Mouse (Mus musculus) Patski (cell line): ENCODE data around the gene Olfr555. TPM values are rescaled to one million over a fixed set of nuclear protein-coding genes. Genes with fewer than 3 reads are reported as not detected.

ENCODE experiments used
- ATAC-seq: fragments of 100-300 bp; one replicate; pipeline ENCODE4 v1.8.0; 2021
- CTCF ChIA-PET: fragments of 350-600 bp; sonication (Branson Sonifier 250); formaldehyde crosslinking; loops from one replicate; lab custom pipeline; 2022; ENCODE audit warnings: inconsistent platforms; lab: Charles Lee
- POLR2A ChIA-PET: fragments of 350-600 bp; sonication (Branson Sonifier 250); formaldehyde crosslinking; loops from one replicate; lab custom pipeline; 2022; ENCODE audit warnings: antibody characterized with exemption, inconsistent platforms; lab: Charles Lee
- DNase-seq: peaks from one replicate; pipeline ENCODE4 v3.0.0-alpha.2; 2011; ENCODE audit warnings: low read depth, low spot score
- H3K27me3 ChIP-seq: fragments of 371-371 bp; one replicate; pipeline ENCODE4 v1.5.1; 2021
- CTCF ChIP-seq: fragments of 100-300 bp; IDR thresholded peaks from one replicate; pipeline ENCODE4 v1.5.1; 2021
- in situ Hi-C: fragments of 300-500 bp; cut with MboI; formaldehyde crosslinking; loops from 3 replicates; pipeline ENCODE4 v1.11.1; 2018; ENCODE audit warnings: low pct_unique_long_range_greater_than_20kb, mixed read lengths
- polyA plus RNA-seq: library from polyadenylated mRNA; unstranded; gene quantifications from one replicate; pipeline ENCODE4 v1.2.3, GENCODE M21; 2021

Gene Olfr555
- polyA plus RNA-seq, 1 experiment from 2014 or later: not detected

DNA sequence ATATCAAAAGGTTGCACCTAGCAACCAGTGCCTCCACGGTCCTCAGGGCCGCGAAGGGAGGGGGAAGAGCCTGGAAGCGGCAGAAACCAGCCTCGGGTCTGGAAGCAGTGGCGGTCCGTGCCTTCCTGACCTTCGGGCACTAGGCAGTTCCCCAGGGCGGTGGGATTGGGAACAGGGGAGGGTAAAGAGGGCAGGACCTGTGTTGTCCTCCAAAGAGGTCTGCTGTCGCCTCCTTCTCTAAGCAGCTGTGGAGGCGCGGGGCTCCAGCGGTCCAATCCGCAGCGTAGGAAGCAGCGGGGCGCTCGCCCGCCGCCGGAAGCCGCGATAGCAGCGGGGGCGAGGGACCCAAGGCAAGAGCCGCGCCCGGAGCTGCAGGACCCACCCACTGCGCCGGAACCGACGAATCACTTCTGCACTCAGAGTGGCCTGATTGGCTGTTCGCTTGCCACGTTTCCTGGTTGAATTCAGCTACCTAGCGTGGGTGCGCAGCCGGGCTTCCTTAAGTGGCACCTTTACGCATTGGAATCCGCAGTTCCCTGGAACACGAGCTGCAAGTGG lies 28.4 kb downstream of the Olfr555 start, which contains the start of gene Trim68:
TSS of gene Trim68 (minus strand) at position 384 of the 558 bp plus-strand sequence.
- DNase-seq (peak; percentile 44), ATAC-seq (peak; percentile 100)
- POLR2A ChIA-PET: no interaction called here
- no peak for TF ChIP-seq CTCF
- CTCF ChIA-PET: no interaction called here
- in situ Hi-C loops: loop anchor here (25.0 kb wide), 2 partner anchors 425 to 1550 kb away; partner anchors contain the start of genes Rhog, Stim1 and Trim34a
- H3K27me3 ChIP-seq: no peaks in the 10 kb centered on the region

DNA sequence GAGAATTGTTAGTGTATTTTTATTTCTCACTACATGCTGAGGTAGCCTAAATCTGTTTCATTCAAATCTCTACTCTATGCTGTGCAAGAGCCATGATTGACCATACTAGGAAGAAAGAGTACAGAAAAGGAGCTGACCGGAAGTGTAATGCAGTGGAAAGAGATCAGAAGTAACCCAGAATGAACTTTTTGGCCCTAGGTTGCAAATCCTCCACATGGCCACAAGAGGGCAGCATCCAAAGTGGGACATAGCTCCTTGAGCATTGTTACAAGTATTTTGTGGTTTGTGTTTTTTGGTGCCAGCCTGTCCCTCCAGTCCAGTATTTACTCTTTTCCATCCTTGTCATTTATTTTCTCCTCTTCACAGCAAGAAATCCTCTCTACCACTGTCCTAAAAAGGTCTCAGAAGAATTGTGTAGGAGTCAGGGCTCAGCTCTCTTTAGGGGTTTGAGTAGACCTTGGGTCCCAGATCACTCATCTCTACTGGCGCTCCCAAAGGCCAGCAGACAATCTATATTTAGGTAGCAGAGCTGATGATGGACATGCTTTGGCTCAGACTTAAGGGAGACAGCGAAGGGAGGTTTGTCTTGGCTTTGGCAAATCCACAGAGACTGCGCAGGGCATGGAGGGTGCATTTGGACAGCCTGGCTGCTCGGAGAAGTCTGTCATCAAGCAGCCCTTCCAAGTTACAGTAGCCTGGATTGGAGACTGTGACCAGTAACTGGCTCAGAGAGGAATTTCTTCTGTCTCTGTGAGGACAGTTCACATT lies 36.9 kb downstream of the Olfr555 start, which contains the start of gene Olfr557:
TSS of gene Olfr557 (plus strand) at position 553 of the 768 bp plus-strand sequence.
- DNase-seq: no peak
- CTCF ChIA-PET: interaction anchor here (1.3 to 1.4 kb wide), 3 partner anchors 9 to 15 kb away, joined by 3 to 9 read pairs (median 4); no protein-coding TSS in a partner anchor
- H3K27me3 ChIP-seq: peaks cover 8% of the 10 kb centered on the region
- in situ Hi-C loops: loop anchor here (25.0 kb wide), 2 partner anchors 433 to 1542 kb away; partner anchors contain the start of genes Rhog, Stim1 and Trim34a
- TF ChIP-seq CTCF: peak; percentile 79
- peak; percentile 67 for ATAC-seq
- POLR2A ChIA-PET: no interaction called here

- ATAC-seq (no peak), DNase-seq (no peak)
- no peak for TF ChIP-seq CTCF
- in situ Hi-C loops: loop anchor here (25.0 kb wide), 2 partner anchors 436 to 1539 kb away; partner anchors contain the start of genes Rhog, Stim1 and Trim34a
- ChIA-PET CTCF (no interaction called here), POLR2A (no interaction called here)
- H3K27me3 ChIP-seq: peaks cover 8% of the 10 kb centered on the region
These were observed 39.8 kb downstream of the Olfr555 start for GRCm38 (mm10) chr7:102698461-102698860.

GRCm38 (mm10) chr7:102701915-102702314 lies 43.3 kb downstream of the Olfr555 start, which contains the start of gene Olfr558:
Olfr558 (plus strand) TSS chr7:102702215.
- DNase-seq (no peak), ATAC-seq (no peak)
- POLR2A ChIA-PET: no interaction called here
- no peak for TF ChIP-seq CTCF
- peaks cover 8% of the 10 kb centered on the region for H3K27me3 ChIP-seq
- in situ Hi-C loops: no loop called here
- CTCF ChIA-PET: no interaction called here

Other genes with a start within 250 kb of the Olfr555 start
- 85.9 TPM for gene Rrm1, start 217.1 kb upstream of the Olfr555 start, polyA plus RNA-seq
- gene Olfr543, start 177.1 kb upstream of the Olfr555 start, polyA plus RNA-seq: not detected
- not detected for gene Olfr544, start 170.5 kb upstream of the Olfr555 start, polyA plus RNA-seq
- not detected for gene Olfr545, start 159.2 kb upstream of the Olfr555 start, polyA plus RNA-seq
- not detected for gene Olfr547, start 124.1 kb upstream of the Olfr555 start, polyA plus RNA-seq
- not detected for gene Olfr548-ps1, start 117.9 kb upstream of the Olfr555 start, polyA plus RNA-seq
- not detected for gene Olfr549, start 109.0 kb upstream of the Olfr555 start, polyA plus RNA-seq
- 8.7 TPM for gene Trim21, start 93.3 kb upstream of the Olfr555 start, polyA plus RNA-seq
- gene Olfr550, start 87.4 kb upstream of the Olfr555 start, polyA plus RNA-seq: not detected
- not detected for gene Olfr551, start 66.9 kb upstream of the Olfr555 start, polyA plus RNA-seq
- not detected for gene Olfr552, start 61.1 kb upstream of the Olfr555 start, polyA plus RNA-seq
- not detected for gene Olfr553, start 40.6 kb upstream of the Olfr555 start, polyA plus RNA-seq
- gene Olfr554, start 20.4 kb upstream of the Olfr555 start, polyA plus RNA-seq: not detected
- not detected for gene Olfr556, start 6.1 kb downstream of the Olfr555 start, polyA plus RNA-seq
- 8.5 TPM for gene Trim68, start 28.5 kb downstream of the Olfr555 start, polyA plus RNA-seq
- not detected for gene Olfr557, start 37.1 kb downstream of the Olfr555 start, polyA plus RNA-seq
- not detected for gene Olfr558, start 43.4 kb downstream of the Olfr555 start, polyA plus RNA-seq
- gene Olfr33, start 60.2 kb downstream of the Olfr555 start, polyA plus RNA-seq: not detected
- not detected for gene Olfr559, start 68.7 kb downstream of the Olfr555 start, polyA plus RNA-seq
- gene Olfr560, start 100.5 kb downstream of the Olfr555 start, polyA plus RNA-seq: not detected
- gene Olfr78, start 100.6 kb downstream of the Olfr555 start, polyA plus RNA-seq: not detected
- not detected for gene Olfr561, start 112.4 kb downstream of the Olfr555 start, polyA plus RNA-seq
- gene Olfr564, start 144.7 kb downstream of the Olfr555 start, polyA plus RNA-seq: not detected
- gene Olfr566, start 199.9 kb downstream of the Olfr555 start, polyA plus RNA-seq: not detected
- not detected for gene Olfr568, start 218.3 kb downstream of the Olfr555 start, polyA plus RNA-seq
- gene Olfr569, start 232.1 kb downstream of the Olfr555 start, polyA plus RNA-seq: not detected
- not detected for gene Olfr570, start 235.8 kb downstream of the Olfr555 start, polyA plus RNA-seq